Mouse (Mus musculus): ENCODE results near the gene Tomm40l. TPM values are rescaled to one million over a fixed set of nuclear protein-coding genes. Genes with fewer than 3 reads are reported as not detected.

Tomm40l gene
- polyA plus RNA-seq, 1 experiment, result 26.9 TPM

GRCm38 (mm10) chr1:171263666-171264461 is 41.5 kb upstream of the Tomm40l start:
- H3K4me3 ChIP-seq (ENCODE audit: insufficient read depth, low read length), result no peak overlapping the region
- H3K27ac ChIP-seq (ENCODE audit: insufficient read depth, low read length), result peak overlapping the region; percentile 100
- H3K4me1 ChIP-seq (ENCODE audit: control insufficient read depth, insufficient read depth, low read length), result peaks cover 18% of the 10 kb centered on the region
- no peak for TF ChIP-seq CTCF (IDR thresholded peaks at IDR 0.05; ENCODE audit: borderline replicate concordance, insufficient read depth, low read length)
- peak; percentile 34; the same call in 1 of the 2 replicates for TF ChIP-seq POLR2A (IDR thresholded peaks at IDR 0.05; ENCODE audit: low read depth, low read length)

DNA sequence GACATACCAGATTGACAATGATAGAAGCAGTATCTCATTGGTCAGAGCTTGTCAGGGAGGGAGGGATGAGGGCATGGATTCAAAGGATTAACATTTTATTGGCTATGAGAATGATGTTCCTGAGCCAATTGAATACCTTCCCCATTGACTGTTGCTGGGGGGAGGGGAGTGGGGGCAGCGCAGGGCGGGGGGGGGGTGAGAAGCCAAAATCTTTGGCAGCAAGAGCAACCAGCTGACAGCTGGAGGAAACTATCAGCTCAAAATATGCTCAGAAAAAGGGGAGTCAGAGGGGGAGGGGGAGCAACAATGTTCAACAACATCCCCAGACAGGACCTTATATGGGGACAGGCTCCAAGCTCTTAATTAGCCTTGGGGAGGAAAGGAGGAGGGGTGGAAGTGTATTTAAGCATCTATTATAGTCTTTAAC is 40.9 kb upstream of the Tomm40l start:
- Histone ChIP-seq H3K4me1 (ENCODE audit: control insufficient read depth, insufficient read depth, low read length) (peaks cover 15% of the 10 kb centered on the region), H3K27ac (ENCODE audit: insufficient read depth, low read length) (peak overlapping the region; percentile 100), H3K4me3 (ENCODE audit: insufficient read depth, low read length) (no peak overlapping the region)
- TF ChIP-seq CTCF (IDR thresholded peaks at IDR 0.05; ENCODE audit: borderline replicate concordance, insufficient read depth, low read length) (no peak), POLR2A (IDR thresholded peaks at IDR 0.05; ENCODE audit: low read depth, low read length) (no peak)

GRCm38 (mm10) chr1:171262594-171263130 is 40.3 kb upstream of the Tomm40l start:
- peak overlapping the region; percentile 3 for H3K4me3 ChIP-seq (ENCODE audit: insufficient read depth, low read length)
- no peak for TF ChIP-seq CTCF (IDR thresholded peaks at IDR 0.05; ENCODE audit: borderline replicate concordance, insufficient read depth, low read length)
- peak; percentile 64 for TF ChIP-seq POLR2A (IDR thresholded peaks at IDR 0.05; ENCODE audit: low read depth, low read length)
- H3K4me1 ChIP-seq (ENCODE audit: control insufficient read depth, insufficient read depth, low read length), result peaks cover 15% of the 10 kb centered on the region
- peak overlapping the region; percentile 99 for H3K27ac ChIP-seq (ENCODE audit: insufficient read depth, low read length)

- TF ChIP-seq POLR2A (IDR thresholded peaks at IDR 0.05; ENCODE audit: low read depth, low read length) (no peak; the same call in 1 of the 2 replicates), CTCF (IDR thresholded peaks at IDR 0.05; ENCODE audit: borderline replicate concordance, insufficient read depth, low read length) (no peak)
- H3K4me1 ChIP-seq (ENCODE audit: control insufficient read depth, insufficient read depth, low read length), result peaks cover 15% of the 10 kb centered on the region
- H3K27ac ChIP-seq (ENCODE audit: insufficient read depth, low read length), result no peak overlapping the region
- no peak overlapping the region for H3K4me3 ChIP-seq (ENCODE audit: insufficient read depth, low read length)
Measured at GRCm38 (mm10) chr1:171260316-171260715, 38.0 kb upstream of the Tomm40l start.

- TF ChIP-seq CTCF (IDR thresholded peaks at IDR 0.05; ENCODE audit: borderline replicate concordance, insufficient read depth, low read length) (no peak), POLR2A (IDR thresholded peaks at IDR 0.05; ENCODE audit: low read depth, low read length) (no peak)
- Histone ChIP-seq H3K4me1 (ENCODE audit: control insufficient read depth, insufficient read depth, low read length) (peaks cover 15% of the 10 kb centered on the region), H3K27ac (ENCODE audit: insufficient read depth, low read length) (no peak overlapping the region), H3K4me3 (ENCODE audit: insufficient read depth, low read length) (no peak overlapping the region)
Measured at GRCm38 (mm10) chr1:171258921-171259320, 36.6 kb upstream of the Tomm40l start.

- no peak for TF ChIP-seq CTCF (IDR thresholded peaks at IDR 0.05; ENCODE audit: borderline replicate concordance, insufficient read depth, low read length)
- no peak for TF ChIP-seq POLR2A (IDR thresholded peaks at IDR 0.05; ENCODE audit: low read depth, low read length)
- Histone ChIP-seq H3K4me1 (ENCODE audit: control insufficient read depth, insufficient read depth, low read length) (peaks cover 15% of the 10 kb centered on the region), H3K27ac (ENCODE audit: insufficient read depth, low read length) (no peak overlapping the region), H3K4me3 (ENCODE audit: insufficient read depth, low read length) (no peak overlapping the region)
Measured at GRCm38 (mm10) chr1:171257781-171258180, 35.5 kb upstream of the Tomm40l start.

- Histone ChIP-seq H3K27ac (ENCODE audit: insufficient read depth, low read length) (no peak overlapping the region), H3K4me3 (ENCODE audit: insufficient read depth, low read length) (no peak overlapping the region), H3K4me1 (ENCODE audit: control insufficient read depth, insufficient read depth, low read length) (peaks cover 15% of the 10 kb centered on the region)
- TF ChIP-seq CTCF (IDR thresholded peaks at IDR 0.05; ENCODE audit: borderline replicate concordance, insufficient read depth, low read length) (no peak), POLR2A (IDR thresholded peaks at IDR 0.05; ENCODE audit: low read depth, low read length) (no peak)
Measured at GRCm38 (mm10) chr1:171256937-171257548, 34.7 kb upstream of the Tomm40l start.

- TF ChIP-seq POLR2A (IDR thresholded peaks at IDR 0.05; ENCODE audit: low read depth, low read length) (no peak), CTCF (IDR thresholded peaks at IDR 0.05; ENCODE audit: borderline replicate concordance, insufficient read depth, low read length) (peak; percentile 18; the same call in 1 of the 2 replicates)
- no peak overlapping the region for H3K27ac ChIP-seq (ENCODE audit: insufficient read depth, low read length)
- peaks cover 13% of the 10 kb centered on the region for H3K4me1 ChIP-seq (ENCODE audit: control insufficient read depth, insufficient read depth, low read length)
- H3K4me3 ChIP-seq (ENCODE audit: insufficient read depth, low read length), result no peak overlapping the region
Measured at GRCm38 (mm10) chr1:171256095-171256818, 33.9 kb upstream of the Tomm40l start.

DNA sequence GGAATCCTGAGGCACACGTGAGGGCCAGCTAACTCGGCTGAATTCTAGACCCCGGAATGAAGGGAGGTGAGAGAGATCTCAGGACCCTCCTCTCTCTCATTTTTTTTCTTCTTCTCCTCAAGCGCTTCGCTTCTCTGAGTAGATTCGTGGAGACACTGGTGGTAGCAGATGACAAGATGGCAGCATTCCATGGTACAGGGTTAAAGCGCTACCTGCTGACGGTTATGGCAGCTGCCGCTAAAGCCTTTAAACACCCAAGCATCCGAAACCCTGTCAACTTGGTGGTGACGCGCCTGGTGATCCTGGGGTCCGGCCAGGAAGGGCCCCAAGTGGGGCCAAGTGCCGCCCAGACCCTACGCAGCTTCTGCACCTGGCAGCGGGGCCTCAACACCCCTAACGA is 30.1 kb upstream of the Tomm40l start:
- peak overlapping the region; percentile 86 for H3K27ac ChIP-seq (ENCODE audit: insufficient read depth, low read length)
- H3K4me3 ChIP-seq (ENCODE audit: insufficient read depth, low read length), result peak overlapping the region; percentile 23
- peaks cover 3% of the 10 kb centered on the region for H3K4me1 ChIP-seq (ENCODE audit: control insufficient read depth, insufficient read depth, low read length)
- TF ChIP-seq CTCF (IDR thresholded peaks at IDR 0.05; ENCODE audit: borderline replicate concordance, insufficient read depth, low read length), result no peak
- TF ChIP-seq POLR2A (IDR thresholded peaks at IDR 0.05; ENCODE audit: low read depth, low read length), result no peak

Measured in embryonic fibroblast, embryonic 13.5 days (primary cell).